Mouse (Mus musculus) thymus, adult 2 months (tissue): ENCODE data around the gene Abcc4. TPM values are rescaled to one million over a fixed set of nuclear protein-coding genes. Genes with fewer than 3 reads are reported as not detected.

Source experiments
- DNase-seq: peaks from one replicate; pipeline ENCODE4 v3.0.0; 2021
- H3K27ac ChIP-seq: fragments of 200-500 bp; 2 replicates; pipeline ENCODE4 v1.5.1; 2012; ENCODE audit warnings: low read length, control low read depth; ENCODE audit not compliant: control insufficient read depth, insufficient read depth
- H3K27me3 ChIP-seq: fragments of 200-500 bp; 2 replicates; pipeline ENCODE4 v1.6.1; 2012; ENCODE audit warnings: mild to moderate bottlenecking, low read length, moderate library complexity, mixed read lengths; ENCODE audit not compliant: control insufficient read depth, insufficient read depth
- H3K36me3 ChIP-seq: fragments of 200-500 bp; 2 replicates; pipeline ENCODE4 v1.6.1; 2012; ENCODE audit warnings: mild to moderate bottlenecking, low read length, moderate library complexity; ENCODE audit not compliant: control insufficient read depth, insufficient read depth
- H3K4me1 ChIP-seq: fragments of 200-500 bp; replicated peaks from 2 replicates; pipeline ENCODE4 v1.6.1; 2012; ENCODE audit warnings: low read length; ENCODE audit not compliant: control insufficient read depth, insufficient read depth
- H3K4me3 ChIP-seq: fragments of 200-500 bp; 2 replicates; pipeline ENCODE4 v1.5.1; 2012; ENCODE audit warnings: mild to moderate bottlenecking, low read length, control low read depth, moderate library complexity; ENCODE audit not compliant: control insufficient read depth, insufficient read depth
- CTCF ChIP-seq: fragments of 200-500 bp; IDR thresholded peaks from 2 replicates; pipeline ENCODE4 v1.5.1; 2012; ENCODE audit warnings: mild to moderate bottlenecking, control low read depth, low read length, moderate library complexity, borderline replicate concordance; ENCODE audit not compliant: control insufficient read depth, poor library complexity, insufficient read depth; ENCODE audit errors: extremely low read depth
- POLR2A ChIP-seq: fragments of 200-500 bp; IDR thresholded peaks from 2 replicates; pipeline ENCODE4 v1.6.1; 2012; ENCODE audit warnings: mild to moderate bottlenecking, low read length, control low read depth, moderate library complexity; ENCODE audit not compliant: control insufficient read depth, poor library complexity, insufficient read depth; ENCODE audit errors: extremely low read depth
- WGBS: fragments of 180-500 bp; shearing (Covaris S2); methylation state at CpG from one replicate; pipeline ENCODE4 v1.1.7; 2018; 5-methylcytosine and 5-hydroxymethylcytosine counted together
- polyA plus RNA-seq: library from polyadenylated mRNA; depleted of rRNA; stranded (reverse); fragments of >200 nt; gene quantifications from 2 replicates; pipeline ENCODE4 v1.2.3, GENCODE M21; 2012

Gene Abcc4
- polyA plus RNA-seq, 1 experiment = 5.5 TPM

DNA sequence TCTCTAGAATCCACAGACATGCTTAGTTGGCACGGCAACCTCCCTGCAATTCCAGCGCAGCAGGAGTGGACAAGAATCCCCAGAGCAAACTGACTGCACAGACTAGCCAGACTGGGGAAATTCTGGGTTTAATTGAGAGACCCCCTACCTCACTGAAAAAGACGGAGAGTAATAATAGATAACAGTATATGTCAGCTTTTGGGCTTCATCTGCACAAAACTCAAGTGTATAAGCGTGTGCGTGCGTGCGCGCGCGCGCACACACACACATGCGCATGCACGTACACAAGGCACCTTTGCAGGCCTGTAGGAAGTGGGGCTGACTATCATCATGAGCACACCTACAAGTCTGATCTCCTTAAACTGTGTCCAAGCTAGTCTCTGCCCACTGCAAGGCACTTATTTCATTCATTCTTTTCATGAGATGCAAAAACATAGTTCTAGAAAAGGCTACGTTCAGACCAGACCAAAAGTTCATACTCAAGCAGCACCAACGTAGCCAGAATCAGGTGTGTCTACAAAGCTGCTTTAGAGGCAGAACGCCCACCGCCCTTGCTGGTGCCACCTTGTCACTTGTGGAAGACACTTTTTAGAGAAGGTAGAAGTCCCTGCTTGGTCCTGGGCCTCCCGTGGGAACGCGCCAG, 232.7 kb downstream of the Abcc4 start:
- H3K4me1 ChIP-seq = no peaks in the 10 kb centered on the region
- H3K27me3 ChIP-seq = no peaks in the 10 kb centered on the region; the same call in 1 of the 2 replicates
- H3K4me3 ChIP-seq = no peak overlapping the region
- TF ChIP-seq POLR2A (no peak), CTCF (no peak)
- 15% methylated on average over 20 of the region's 20 CpGs for WGBS
- H3K27ac ChIP-seq = no peak overlapping the region
- no peak for DNase-seq
- no peaks in the 10 kb centered on the region for H3K36me3 ChIP-seq

DNA sequence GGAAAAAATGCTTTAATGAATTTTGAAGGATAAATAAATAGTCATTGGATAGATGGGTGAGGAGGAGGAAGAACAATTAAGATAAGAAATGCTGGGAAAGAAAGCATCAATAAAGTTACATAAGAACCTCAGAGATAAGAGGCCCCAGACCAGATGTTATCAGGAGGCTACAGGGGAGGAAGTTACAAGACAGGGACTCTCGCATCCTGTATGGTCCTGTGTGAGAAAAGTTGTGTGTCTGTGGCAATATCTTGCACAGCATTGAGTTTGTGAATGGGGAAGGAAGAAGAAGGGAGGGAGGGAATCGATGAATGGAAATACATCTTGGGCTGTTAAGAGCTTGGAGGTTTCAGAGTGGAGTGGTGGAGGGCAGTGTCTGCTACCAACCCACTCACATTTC, 240.7 kb downstream of the Abcc4 start:
- no peak for DNase-seq
- no peak for TF ChIP-seq POLR2A
- TF ChIP-seq CTCF = no peak

DNA sequence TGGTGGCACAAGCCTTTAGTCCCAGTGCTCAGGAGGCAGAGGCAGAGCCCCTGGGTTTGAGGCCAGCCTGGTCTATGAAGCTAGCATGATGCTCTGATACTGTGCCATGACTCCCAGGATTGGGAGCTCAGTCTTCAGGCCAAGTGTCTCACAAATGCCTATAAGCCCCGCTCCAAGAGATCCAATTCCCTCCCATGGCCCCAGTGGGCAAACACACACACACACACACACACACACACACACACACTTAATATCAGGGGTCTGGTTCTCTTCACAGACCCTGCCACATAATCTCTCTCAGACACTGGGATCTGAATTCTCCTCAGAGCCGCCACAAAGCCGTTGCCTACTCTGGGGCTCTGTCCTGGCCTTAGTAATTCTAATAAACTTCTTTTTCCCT, 241.6 kb downstream of the Abcc4 start:
- Histone ChIP-seq H3K27ac (no peak overlapping the region), H3K36me3 (no peaks in the 10 kb centered on the region), H3K27me3 (no peaks in the 10 kb centered on the region), H3K4me3 (no peak overlapping the region), H3K4me1 (no peaks in the 10 kb centered on the region)
- 96% methylated on average over 3 of the region's 3 CpGs for WGBS
- no peak for TF ChIP-seq CTCF
- DNase-seq = no peak

More for the DNA sequence above, 240.7 kb downstream of the Abcc4 start:
- no peaks in the 10 kb centered on the region for H3K27me3 ChIP-seq
- H3K4me1 ChIP-seq = no peaks in the 10 kb centered on the region
- no peak overlapping the region for H3K27ac ChIP-seq
- 24% methylated on average over 2 of the region's 2 CpGs for WGBS
- H3K4me3 ChIP-seq = no peak overlapping the region
- H3K36me3 ChIP-seq = no peaks in the 10 kb centered on the region

DNA sequence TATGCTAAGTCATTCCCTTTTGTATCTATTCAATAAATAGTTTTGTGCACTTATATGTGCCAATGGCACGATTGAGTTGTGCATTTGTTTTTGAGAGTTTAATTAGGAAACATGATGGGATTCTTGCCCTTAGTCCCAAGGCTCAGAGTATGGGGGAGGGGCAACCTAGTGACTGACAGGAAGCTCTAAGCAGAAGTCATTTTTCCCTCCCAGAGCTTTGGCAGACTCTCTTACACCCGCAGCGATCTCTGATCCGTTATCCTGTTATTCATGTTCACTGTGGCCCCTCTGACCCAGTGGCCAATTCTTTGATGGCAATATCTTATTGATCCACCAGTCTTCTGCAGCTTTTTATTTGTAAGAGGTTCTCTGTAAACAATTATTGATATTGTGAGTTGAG, 253.4 kb downstream of the Abcc4 start:
- Histone ChIP-seq H3K27ac (no peak overlapping the region), H3K36me3 (no peaks in the 10 kb centered on the region), H3K27me3 (no peaks in the 10 kb centered on the region), H3K4me1 (no peaks in the 10 kb centered on the region), H3K4me3 (no peak overlapping the region)
- no peak for TF ChIP-seq CTCF
- no peak for TF ChIP-seq POLR2A
- WGBS = 27% methylated on average over 4 of the region's 4 CpGs
- no peak for DNase-seq

DNA sequence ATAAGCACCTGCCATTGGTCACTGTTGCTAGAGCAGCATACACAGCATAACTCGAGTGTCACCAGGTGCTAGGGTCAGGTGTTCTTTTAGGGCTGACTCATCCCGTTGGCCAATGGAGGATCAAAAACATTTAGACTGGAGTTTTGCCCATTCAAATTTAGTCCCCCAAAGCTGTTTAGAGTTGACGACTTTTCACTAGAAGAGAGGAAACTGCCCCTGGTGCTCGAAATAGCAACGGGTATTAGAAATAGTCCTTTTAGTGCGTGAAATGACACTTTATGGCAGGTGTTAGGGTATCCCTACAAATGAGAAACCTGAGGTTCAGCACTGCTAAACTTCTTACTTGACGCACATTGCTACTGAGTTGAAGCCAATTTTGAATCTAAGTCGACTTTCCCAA, 265.9 kb downstream of the Abcc4 start:
- TF ChIP-seq POLR2A (no peak), CTCF (no peak)
- no peak overlapping the region for H3K27ac ChIP-seq
- no peak for DNase-seq
- H3K4me3 ChIP-seq = no peak overlapping the region
- H3K36me3 ChIP-seq = no peaks in the 10 kb centered on the region
- H3K27me3 ChIP-seq = peaks cover 4% of the 10 kb centered on the region
- 67% methylated on average over 8 of the region's 8 CpGs for WGBS
- no peaks in the 10 kb centered on the region for H3K4me1 ChIP-seq

DNA sequence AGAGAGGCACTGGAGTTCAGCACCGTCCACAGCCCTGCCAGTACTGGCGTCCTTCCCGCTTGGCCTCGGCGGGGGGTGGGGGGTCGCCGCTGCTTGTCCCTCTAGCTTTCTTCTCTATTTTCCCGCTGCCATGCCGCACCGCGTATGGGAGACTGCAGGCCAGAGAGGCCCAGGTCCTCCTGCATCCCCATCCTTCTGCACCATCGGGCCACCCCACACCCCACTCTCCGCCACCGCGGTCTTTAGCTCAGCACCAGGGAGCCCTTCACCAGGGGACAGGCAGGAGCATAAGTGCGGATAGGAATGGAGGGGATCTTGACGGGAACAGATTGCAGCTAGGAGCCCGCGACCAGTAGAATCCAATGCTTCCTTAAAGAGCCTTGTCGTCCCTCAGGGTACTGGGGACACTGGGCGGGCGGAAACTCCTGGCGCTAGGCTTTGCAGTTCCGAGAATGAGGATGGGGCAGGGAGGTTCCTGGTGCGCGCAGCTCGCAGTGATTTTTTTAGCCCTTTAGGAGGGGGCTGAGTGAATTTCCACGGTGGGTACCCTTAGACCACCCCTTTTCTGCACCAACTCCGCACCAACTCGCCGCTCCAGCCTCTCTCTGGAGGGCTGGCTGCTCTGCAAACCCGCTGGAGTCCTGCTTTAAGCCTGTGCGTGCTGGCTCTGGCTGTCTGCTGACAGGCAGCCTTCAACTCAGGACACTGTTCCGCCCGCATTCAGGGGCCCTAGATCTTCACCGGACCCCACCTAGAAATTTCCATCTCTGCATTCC, 268.7 kb downstream of the Abcc4 start:
- Histone ChIP-seq H3K36me3 (no peaks in the 10 kb centered on the region), H3K27me3 (peaks cover 4% of the 10 kb centered on the region), H3K27ac (no peak overlapping the region), H3K4me1 (no peaks in the 10 kb centered on the region), H3K4me3 (no peak overlapping the region)
- DNase-seq = no peak
- no peak for TF ChIP-seq CTCF
- no peak for TF ChIP-seq POLR2A
- WGBS = 10% methylated on average over 36 of the region's 36 CpGs
